Mouse (Mus musculus) ZHBTc4 (cell line): ENCODE measurements at regions not wholly inside any gene's neighbourhood (a gene's known extent, or its start where the extent isn't known, plus 50 kb on each side); places are given as distances from the start of the nearest gene placed in this dataset.
"Not testable (repeated sequence)": the region's sequence is repeated elsewhere in the genome, so short reads cannot be mapped to it uniquely, and the experiment has no call there.

ENCODE experiments used
- DNase-seq: peaks from one replicate; pipeline ENCODE4 v3.0.0-alpha.2; 2011; ENCODE audit warnings: low read depth, low spot score

DNA sequence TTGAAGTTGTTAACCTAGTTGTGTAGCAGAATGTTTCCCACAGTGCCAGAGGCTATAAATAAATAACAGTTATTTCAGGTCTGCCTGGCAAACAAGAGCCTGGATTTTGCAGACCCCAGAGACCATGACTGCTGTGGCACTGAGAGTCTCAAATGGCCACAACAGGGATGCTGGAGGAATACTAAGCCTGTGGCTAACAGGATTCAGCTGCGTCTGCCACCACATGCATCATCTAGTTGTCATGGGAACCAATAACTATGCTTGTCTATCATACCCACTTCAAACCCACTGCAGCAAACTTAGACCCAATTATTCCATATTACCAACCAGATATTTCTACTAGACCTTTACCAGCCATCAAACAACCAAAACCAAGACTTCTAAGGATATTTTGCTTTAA is 385.4 kb downstream of the Mat2b start:
- no peak for DNase-seq

DNA sequence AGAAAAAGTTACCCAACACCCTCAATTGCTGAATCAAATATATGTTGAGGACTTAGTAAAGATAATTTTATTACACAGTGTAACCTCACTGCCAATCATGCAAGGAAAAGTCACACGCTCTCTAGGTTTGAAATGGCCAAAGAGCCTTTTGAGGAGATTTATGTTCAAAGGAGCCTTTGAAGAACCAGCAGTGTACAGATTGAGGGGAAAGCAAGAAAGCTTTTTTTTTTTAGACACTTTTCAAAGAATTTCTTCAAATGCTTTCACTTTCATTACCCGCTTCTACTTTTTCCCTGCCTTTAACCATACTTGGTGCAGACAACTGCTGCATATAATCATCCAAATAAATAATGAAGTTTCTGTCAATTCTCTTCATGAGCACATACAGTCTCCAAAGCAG is 392.4 kb downstream of the Mat2b start:
- DNase-seq, result no peak

DNA sequence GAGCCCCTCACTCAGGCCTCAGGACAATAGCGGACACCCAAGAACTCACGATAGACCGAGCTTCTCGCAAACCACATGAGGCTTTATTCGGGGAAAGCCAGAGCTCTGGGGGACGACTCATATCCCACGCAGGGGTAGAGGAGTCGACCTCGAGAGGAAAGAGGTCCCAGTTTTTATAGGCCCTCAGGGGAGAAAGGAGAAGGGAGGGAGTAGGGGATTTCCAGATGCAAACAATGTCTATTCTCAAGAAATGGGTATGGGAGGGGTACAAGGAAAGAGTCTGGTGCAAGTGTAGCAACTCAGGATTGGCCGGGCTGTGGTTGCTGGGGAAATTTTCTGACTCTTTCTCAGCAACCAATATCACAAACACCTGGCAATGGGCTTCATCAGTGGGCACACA is 395.0 kb downstream of the Mat2b start:
- DNase-seq, result not testable (repeated sequence)

DNA sequence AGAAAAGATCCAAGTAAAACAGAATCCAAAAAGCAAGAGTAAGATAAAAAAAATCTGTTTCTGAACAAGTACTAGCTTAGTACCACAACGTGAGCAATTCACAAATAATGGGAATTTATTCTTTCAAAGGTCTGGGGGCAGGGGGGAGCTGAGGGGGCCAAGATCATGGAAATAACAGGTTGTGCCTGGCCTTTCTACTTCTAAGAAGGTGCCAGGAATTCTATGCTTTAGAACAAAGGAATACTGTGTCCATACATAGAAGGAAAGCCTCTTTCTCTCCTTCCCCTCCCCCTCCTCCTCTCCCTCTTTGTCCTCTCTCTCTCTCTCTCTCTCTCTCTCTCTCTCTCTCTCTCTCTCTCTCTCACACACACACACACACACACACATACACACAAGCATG is 408.1 kb downstream of the Mat2b start:
- DNase-seq, result no peak

DNA sequence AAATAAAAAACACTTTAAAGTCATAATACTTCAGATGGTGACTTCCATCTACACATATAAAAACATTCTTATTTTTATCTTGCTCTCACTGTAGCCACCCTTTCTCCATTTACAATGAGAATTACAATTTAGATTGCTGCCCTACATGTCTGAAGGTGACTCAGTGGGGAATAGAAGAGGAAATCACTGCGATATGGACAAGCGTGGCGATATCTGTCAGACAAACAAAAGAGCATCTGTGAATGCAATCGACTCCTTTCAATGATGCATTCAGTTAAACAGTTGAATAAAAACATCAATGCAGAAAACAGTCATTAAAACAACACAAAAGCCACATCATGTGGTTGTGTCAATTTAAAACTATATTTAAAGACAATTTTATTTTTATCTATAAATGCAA is 408.6 kb downstream of the Mat2b start:
- DNase-seq, result no peak

DNA sequence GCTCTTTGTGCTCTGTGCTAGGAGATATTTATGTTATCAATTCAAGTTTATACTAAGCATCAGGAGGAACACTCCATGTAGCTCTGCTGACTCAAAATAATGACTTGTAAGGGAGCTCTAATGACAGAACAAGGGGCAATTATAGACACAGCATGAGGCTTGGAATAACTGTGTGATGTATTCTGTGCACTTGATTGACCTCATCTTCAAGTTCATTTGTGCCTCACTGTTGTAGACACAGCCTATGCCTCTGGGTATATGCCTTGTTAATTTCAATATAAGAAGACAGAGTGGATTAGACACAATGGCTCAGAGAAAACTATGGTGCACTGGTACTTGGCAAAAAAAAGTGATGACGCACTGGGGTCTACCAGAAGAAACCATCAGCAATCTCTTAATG is 418.3 kb downstream of the Mat2b start:
- DNase-seq, result peak; percentile 3

DNA sequence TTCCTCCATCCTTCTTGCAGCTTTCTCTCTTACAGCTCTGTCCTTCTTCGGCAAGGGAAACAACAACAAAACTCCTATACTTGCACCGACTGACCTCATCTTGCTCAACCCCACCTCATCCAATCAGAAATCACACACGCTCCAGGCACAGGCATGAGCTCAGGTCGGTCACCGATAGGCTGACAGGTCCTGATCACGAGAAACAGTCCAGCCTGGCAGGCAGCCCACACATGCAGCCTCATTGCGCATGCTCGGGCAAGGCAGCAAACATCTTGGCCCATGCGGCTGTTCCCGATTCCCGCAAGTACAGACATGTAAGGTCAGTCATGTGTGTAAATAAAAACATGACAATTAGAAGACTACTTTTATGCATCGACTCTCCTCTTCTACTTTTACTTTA is 441.9 kb downstream of the Mat2b start:
- DNase-seq, result peak; percentile 20

DNA sequence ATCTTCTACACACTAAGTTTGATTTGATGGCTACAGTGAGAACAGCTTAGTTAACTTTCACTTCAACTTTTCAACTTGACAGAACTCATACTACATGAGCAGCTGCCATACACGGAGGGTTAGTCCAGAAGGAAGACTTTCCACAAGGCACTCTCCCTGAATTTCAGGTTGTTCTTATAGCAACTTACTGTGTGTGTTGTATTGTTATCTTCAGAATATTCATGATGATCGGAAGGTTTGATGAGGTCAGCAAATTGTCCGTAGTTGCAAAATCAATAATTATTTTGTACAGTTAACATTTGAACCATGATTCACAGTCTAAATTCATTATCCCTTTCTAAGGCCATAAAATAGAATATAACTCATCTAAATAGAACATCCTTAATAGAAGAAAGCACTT is 442.6 kb downstream of the Mat2b start:
- DNase-seq, result no peak

DNA sequence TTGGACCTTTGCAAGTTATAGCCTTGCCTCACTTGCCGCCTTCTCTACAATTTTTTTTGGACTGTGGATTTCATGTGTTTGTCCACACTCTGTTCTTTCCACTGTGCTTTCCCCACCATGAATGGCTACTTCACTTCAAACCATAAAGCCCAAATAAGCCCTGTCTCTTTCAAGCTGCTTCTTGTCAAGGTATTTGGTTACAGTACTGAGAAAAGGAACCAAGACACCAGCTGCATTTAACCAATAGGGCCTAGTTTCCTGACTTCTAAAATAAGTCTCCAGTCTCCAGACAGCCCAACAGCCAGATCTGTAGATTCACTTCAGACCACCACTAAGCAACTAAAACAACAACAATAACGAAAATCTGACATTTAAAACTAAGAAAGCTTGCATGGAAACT is 443.9 kb downstream of the Mat2b start:
- no peak for DNase-seq

DNA sequence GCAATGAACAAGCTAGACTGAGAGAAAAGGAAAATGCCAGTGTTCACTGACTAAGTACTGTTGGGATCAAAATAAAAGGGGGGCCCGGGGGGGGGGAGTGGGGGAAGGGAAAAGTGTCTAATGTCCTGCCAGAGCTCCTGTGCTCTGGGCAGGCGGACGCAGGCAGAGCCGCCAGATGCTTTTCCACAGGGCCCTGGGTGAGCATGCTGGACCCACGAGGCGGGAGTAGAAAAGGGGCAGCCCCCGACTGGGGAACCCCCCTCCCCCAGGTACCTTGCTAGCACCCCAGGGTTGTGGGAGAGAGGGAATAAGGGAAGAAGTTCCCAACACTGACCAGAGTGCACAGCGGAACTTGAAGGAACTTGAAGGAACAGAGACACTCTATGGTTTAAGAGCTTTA is 478.6 kb downstream of the Mat2b start:
- DNase-seq, result no peak
